Mouse (Mus musculus) megakaryocyte, embryonic 14.5 days (primary cell): ENCODE data around the gene Lrmda.

Experiments
- FLI1 ChIP-seq: IDR thresholded peaks from 2 replicates; pipeline ENCODE4 v1.6.1; 2012; ENCODE audit warnings: low read length, inconsistent platforms, mixed read lengths
- GATA1 ChIP-seq: IDR thresholded peaks from 3 replicates; pipeline ENCODE4 v1.6.1; 2012; ENCODE audit warnings: mixed read lengths, low read length, inconsistent platforms, borderline replicate concordance

- TF ChIP-seq GATA1 (no peak), FLI1 (no peak)
Measured at GRCm38 (mm10) chr14:22393616-22394015, 374.1 kb downstream of the Lrmda start.
